10 mouse cellular contexts compared by ENCODE assay signal in the genomic region with DNA sequence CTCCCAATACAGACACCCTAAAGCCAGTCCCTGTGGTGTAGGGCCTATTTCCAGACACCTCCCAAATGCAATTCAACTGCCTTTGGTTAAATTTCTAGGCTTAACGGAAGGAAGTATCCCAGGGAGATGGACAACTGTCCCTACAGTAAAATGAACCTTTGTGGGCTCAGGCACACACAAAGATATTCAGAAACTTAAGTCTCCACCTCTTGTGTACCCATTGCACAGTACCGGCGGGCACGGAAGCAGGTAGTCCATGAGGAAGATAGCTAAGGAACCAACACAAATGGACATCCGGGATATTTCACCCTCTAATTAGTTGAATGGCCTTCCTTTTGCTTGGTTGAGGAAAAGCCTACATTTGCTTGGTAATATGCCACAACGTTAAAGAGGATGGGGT. TPM values are rescaled to one million over a fixed set of nuclear protein-coding genes. Genes with fewer than 3 reads are reported as not detected.
A peak's percentile ranks its signal among the peaks of the same experiment; 100 is the strongest.
DNase-seq lines count a peak whose midpoint lies in the region; ATAC-seq and TF ChIP-seq lines count a peak whose summit lies in the region.
"Had no signal": no experiment of that assay in that cellular context is flagged by ENCODE, and none has a peak within 500 bp of the region (broad histone marks: within the 10 kb centered on the region; RNA-seq: fewer than 3 reads in every experiment).

No protein-coding gene starts in this region.

- peaks cover 20% of the 10 kb centered on the region for H3K27me3 ChIP-seq in hindbrain, embryonic 15.5 days
- H3K27me3 ChIP-seq in small intestine, adult 2 months (ENCODE audit: control insufficient read depth, insufficient read depth, low read length), result peaks cover 38% of the 10 kb centered on the region
- peaks cover 98% of the 10 kb centered on the region for H3K27me3 ChIP-seq in midbrain, embryonic 11.5 days (ENCODE audit: control insufficient read depth, insufficient read depth, low read length)

- WGBS in lung, adult 2 months, result 14% methylated on average over 6 of the region's 6 CpGs
- WGBS in hindbrain, embryonic 15.5 days, result under 1% methylated on average over 6 of the region's 6 CpGs
- WGBS in small intestine, adult 2 months, result 18% methylated on average over 6 of the region's 6 CpGs
- 2% methylated on average over 6 of the region's 6 CpGs for WGBS in midbrain, embryonic 11.5 days

- TF ChIP-seq POLR2A in lung, adult 2 months (IDR thresholded peaks at IDR 0.05; ENCODE audit: borderline replicate concordance, extremely low read depth, low read depth, low read length), result no peak
- no peak for TF ChIP-seq POLR2A in small intestine, adult 2 months (IDR thresholded peaks at IDR 0.05; ENCODE audit: low read depth, low read length)

- no peaks in the 10 kb centered on the region for H3K9me3 ChIP-seq in hindbrain, embryonic 15.5 days
- H3K9me3 ChIP-seq in midbrain, embryonic 11.5 days (ENCODE audit: control insufficient read depth, low read length), result no peaks in the 10 kb centered on the region
- H3K9me3 ChIP-seq: embryonic facial prominence, embryonic 13.5 days had no signal

- peaks cover 4% of the 10 kb centered on the region; the same call in 1 of the 2 replicates for H3K4me1 ChIP-seq in lung, adult 2 months (ENCODE audit: control insufficient read depth, insufficient read depth, low read length)
- peaks cover 18% of the 10 kb centered on the region for H3K4me1 ChIP-seq in hindbrain, embryonic 15.5 days (replicated peaks)
- peaks cover 3% of the 10 kb centered on the region; the same call in 1 of the 2 replicates for H3K4me1 ChIP-seq in small intestine, adult 2 months (ENCODE audit: control insufficient read depth, insufficient read depth, insufficient read length, low read length)
- H3K4me1 ChIP-seq in midbrain, embryonic 11.5 days (ENCODE audit: control insufficient read depth, insufficient read depth, low read length), result peaks cover 3% of the 10 kb centered on the region; the same call in 1 of the 2 replicates

- peak overlapping the region; percentile 64 for H3K9ac ChIP-seq in hindbrain, embryonic 15.5 days
- H3K9ac ChIP-seq in midbrain, embryonic 11.5 days (ENCODE audit: low read length), result no peak overlapping the region
- H3K9ac ChIP-seq: embryonic facial prominence, embryonic 13.5 days had no signal

- H3K27ac ChIP-seq in hindbrain, embryonic 15.5 days (replicated peaks), result peak overlapping the region; percentile 92
- peak overlapping the region; percentile 65 for H3K27ac ChIP-seq in small intestine, adult 2 months (ENCODE audit: insufficient read depth, low read depth, low read length)
- H3K27ac ChIP-seq in midbrain, embryonic 11.5 days (ENCODE audit: low read depth, low read length), result no peak overlapping the region
- H3K27ac ChIP-seq: embryonic facial prominence, embryonic 13.5 days had no signal

- no peak for ATAC-seq in hindbrain, embryonic 15.5 days (ENCODE audit: low FRiP score, low read depth)
- no peak for ATAC-seq in midbrain, embryonic 11.5 days (ENCODE audit: low FRiP score)

- DNase-seq in lung, adult 2 months, result no peak
- no peak for DNase-seq in lung, postnatal 14 days
- peak; percentile 36 for DNase-seq in kidney, postnatal 14 days
- DNase-seq in thymus, postnatal 10 days (ENCODE audit: low spot score in 2 of 2), result no peak
- no peak for DNase-seq in midbrain, embryonic 11.5 days (ENCODE audit: low spot score, missing footprints)
- DNase-seq: gastrocnemius, postnatal 14 days had no signal

- TF ChIP-seq CTCF in lung, adult 2 months (IDR thresholded peaks at IDR 0.05; ENCODE audit: insufficient read depth, low read length), result no peak
- no peak for TF ChIP-seq CTCF in small intestine, adult 2 months (IDR thresholded peaks at IDR 0.05; ENCODE audit: extremely low read depth, insufficient read length, insufficient replicate concordance, low read depth, low read length)

- H3K36me3 ChIP-seq in hindbrain, embryonic 15.5 days, result no peaks in the 10 kb centered on the region
- no peaks in the 10 kb centered on the region for H3K36me3 ChIP-seq in small intestine, adult 2 months (ENCODE audit: control insufficient read depth, insufficient read depth, low read length)
- no peaks in the 10 kb centered on the region for H3K36me3 ChIP-seq in midbrain, embryonic 11.5 days (ENCODE audit: control insufficient read depth, insufficient read depth, low read length)
- H3K36me3 ChIP-seq: embryonic facial prominence, embryonic 13.5 days had no signal

- peak overlapping the region; percentile 60 for H3K4me3 ChIP-seq in lung, adult 2 months (replicated peaks; ENCODE audit: extremely low read depth, low read depth, low read length)
- H3K4me3 ChIP-seq in hindbrain, embryonic 15.5 days, result peak overlapping the region; percentile 51
- H3K4me3 ChIP-seq in small intestine, adult 2 months (ENCODE audit: low read depth, low read length), result peak overlapping the region; percentile 60
- no peak overlapping the region for H3K4me3 ChIP-seq in midbrain, embryonic 11.5 days (ENCODE audit: low read depth, low read length)

- H3K4me2 ChIP-seq in hindbrain, embryonic 15.5 days, result peak overlapping the region; percentile 97
- H3K4me2 ChIP-seq in midbrain, embryonic 11.5 days, result no peak overlapping the region
- H3K4me2 ChIP-seq: embryonic facial prominence, embryonic 13.5 days had no signal

RNA-seq across cellular contexts. Expression of a gene that starts 0.9 kb away (rescaled TPM):
- 0.26 and 0.31 TPM in 2 replicates for polyA plus RNA-seq in lung, adult 2 months (2012; rRNA removed)
- 4.0 and 4.3 TPM in 2 replicates for polyA plus RNA-seq in hindbrain, embryonic 15.5 days (2015; fragmentation: Nextera tagmentation; extraction: Ambion mirVana)
- 0.10 TPM in 1 of 2 replicates, not detected in the other for polyA plus RNA-seq in small intestine, adult 2 months (2012; rRNA removed)
- polyA plus RNA-seq in midbrain, embryonic 11.5 days (2014; fragmentation: Nextera tagmentation; extraction: Ambion mirVana), result not detected in 2 replicates
- polyA plus RNA-seq: midbrain, postnatal 0 days had no signal

RNA-seq across cellular contexts. Expression of a gene that starts 11.8 kb away (rescaled TPM):
- 4.2 and 4.7 TPM in 2 replicates for polyA plus RNA-seq in lung, adult 2 months (2012; rRNA removed)
- polyA plus RNA-seq in hindbrain, embryonic 15.5 days (2015; fragmentation: Nextera tagmentation; extraction: Ambion mirVana), result 22.4 and 26.8 TPM in 2 replicates
- polyA plus RNA-seq in small intestine, adult 2 months (2012; rRNA removed), result 0.83 and 1.0 TPM in 2 replicates
- 0.14 and 0.26 TPM in 2 replicates for polyA plus RNA-seq in midbrain, embryonic 11.5 days (2014; fragmentation: Nextera tagmentation; extraction: Ambion mirVana)
- polyA plus RNA-seq: midbrain, postnatal 0 days had no signal

RNA-seq across cellular contexts. Expression of a gene that starts 15.2 kb away (rescaled TPM):
- 5.7 and 8.4 TPM in 2 replicates for polyA plus RNA-seq in lung, adult 2 months (2012; rRNA removed)
- polyA plus RNA-seq in hindbrain, embryonic 15.5 days (2015; fragmentation: Nextera tagmentation; extraction: Ambion mirVana), result 10.6 and 12.2 TPM in 2 replicates
- 2.3 and 2.4 TPM in 2 replicates for polyA plus RNA-seq in small intestine, adult 2 months (2012; rRNA removed)
- polyA plus RNA-seq in midbrain, embryonic 11.5 days (2014; fragmentation: Nextera tagmentation; extraction: Ambion mirVana), result not detected in 2 replicates
- polyA plus RNA-seq: midbrain, postnatal 0 days had no signal

RNA-seq across cellular contexts. Expression of a gene that starts 18.3 kb away (rescaled TPM):
- polyA plus RNA-seq in lung, adult 2 months (2012; rRNA removed), result 1.4 and 1.9 TPM in 2 replicates
- 1.3 and 1.8 TPM in 2 replicates for polyA plus RNA-seq in hindbrain, embryonic 15.5 days (2015; fragmentation: Nextera tagmentation; extraction: Ambion mirVana)
- 0.11 and 0.28 TPM in 2 replicates for polyA plus RNA-seq in small intestine, adult 2 months (2012; rRNA removed)
- 0.53 and 0.63 TPM in 2 replicates for polyA plus RNA-seq in midbrain, embryonic 11.5 days (2014; fragmentation: Nextera tagmentation; extraction: Ambion mirVana)
- polyA plus RNA-seq: midbrain, postnatal 0 days had no signal

RNA-seq across cellular contexts. Expression of a gene that starts 28.0 kb away (rescaled TPM):
- polyA plus RNA-seq in lung, adult 2 months (2012; rRNA removed), result 29.1 and 46.9 TPM in 2 replicates
- polyA plus RNA-seq in hindbrain, embryonic 15.5 days (2015; fragmentation: Nextera tagmentation; extraction: Ambion mirVana), result 105 and 115 TPM in 2 replicates
- polyA plus RNA-seq in small intestine, adult 2 months (2012; rRNA removed), result 3.5 and 4.7 TPM in 2 replicates
- not detected in 2 replicates for polyA plus RNA-seq in midbrain, embryonic 11.5 days (2014; fragmentation: Nextera tagmentation; extraction: Ambion mirVana)
- polyA plus RNA-seq: midbrain, postnatal 0 days had no signal
